Mouse (Mus musculus): ENCODE measurements around the gene Eml3. TPM values are rescaled to one million over a fixed set of nuclear protein-coding genes. Genes with fewer than 3 reads are reported as not detected.

Eml3 gene
- polyA plus RNA-seq (2014; fragmentation: Nextera tagmentation; extraction: Ambion mirVana) = 18.2 and 20.4 TPM in 2 replicates

- H3K9me3 ChIP-seq (ENCODE audit: control insufficient read depth, low read length) = no peaks in the 10 kb centered on the region
- no peaks in the 10 kb centered on the region for H3K27me3 ChIP-seq (replicated peaks; ENCODE audit: control insufficient read depth, insufficient read depth, low read length)
- H3K27ac ChIP-seq (replicated peaks; ENCODE audit: low read depth, low read length) = peak within 1 kb of the TSS; percentile 65
- H3K36me3 ChIP-seq (ENCODE audit: control insufficient read depth, insufficient read depth, low read length) = peaks cover 57% of the 10 kb centered on the region
- peak within 1 kb of the TSS; percentile 78 for H3K4me2 ChIP-seq (ENCODE audit: low read depth, low read length)
- H3K9ac ChIP-seq (ENCODE audit: low read depth, low read length) = peak within 1 kb of the TSS; percentile 86
- peak; percentile 81 for DNase-seq (ENCODE audit: low spot score)
- no peaks in the 10 kb centered on the region for H3K4me1 ChIP-seq (ENCODE audit: control insufficient read depth, insufficient read depth, low read length)
- WGBS = under 1% methylated on average over 29 of the region's 74 CpGs
- H3K4me3 ChIP-seq (ENCODE audit: low read depth, low read length) = peak within 1 kb of the TSS; percentile 80
- ATAC-seq (ENCODE audit: low read depth) = peak; percentile 78
Measured at GRCm38 (mm10) chr19:8929224-8930088, at the start of gene Eml3, which contains the start of gene Rom1. Eml3 (plus strand) TSS chr19:8929552. Rom1 (minus strand) TSS chr19:8929356.

GRCm38 (mm10) chr19:8880311-8881033 lies 48.9 kb upstream of the Eml3 start, which contains the start of gene Uqcc3:
Uqcc3 (minus strand) TSS chr19:8880923.
- H3K9ac ChIP-seq (ENCODE audit: low read depth, low read length) = peak within 1 kb of the TSS; percentile 74

GRCm38 (mm10) chr19:8881034-8881392 lies 48.3 kb upstream of the Eml3 start:
- peak overlapping the region; percentile 77 for H3K4me2 ChIP-seq (ENCODE audit: low read depth, low read length)
- DNase-seq (ENCODE audit: low spot score) (no peak), ATAC-seq (ENCODE audit: low read depth) (peak; percentile 12; the same call in 1 of the 2 replicates)
- H3K27ac ChIP-seq (replicated peaks; ENCODE audit: low read depth, low read length) = no peak overlapping the region
- H3K9me3 ChIP-seq (ENCODE audit: control insufficient read depth, low read length) = no peaks in the 10 kb centered on the region
- H3K27me3 ChIP-seq (replicated peaks; ENCODE audit: control insufficient read depth, insufficient read depth, low read length) = no peaks in the 10 kb centered on the region
- H3K4me3 ChIP-seq (ENCODE audit: low read depth, low read length) = peak overlapping the region; percentile 60
- peaks cover 7% of the 10 kb centered on the region; the same call in 1 of the 2 replicates for H3K4me1 ChIP-seq (ENCODE audit: control insufficient read depth, insufficient read depth, low read length)
- H3K36me3 ChIP-seq (ENCODE audit: control insufficient read depth, insufficient read depth, low read length) = peaks cover 11% of the 10 kb centered on the region
- peak overlapping the region; percentile 74 for H3K9ac ChIP-seq (ENCODE audit: low read depth, low read length)
- WGBS = 8% methylated on average over 3 of the region's 3 CpGs

More at GRCm38 (mm10) chr19:8880311-8881033, 48.9 kb upstream of the Eml3 start, which contains the start of gene Uqcc3:
- peaks cover 7% of the 10 kb centered on the region; the same call in 1 of the 2 replicates for H3K4me1 ChIP-seq (ENCODE audit: control insufficient read depth, insufficient read depth, low read length)
- peaks cover 16% of the 10 kb centered on the region for H3K36me3 ChIP-seq (ENCODE audit: control insufficient read depth, insufficient read depth, low read length)
- WGBS = under 1% methylated on average over 42 of the region's 42 CpGs
- peak within 1 kb of the TSS; percentile 60 for H3K4me3 ChIP-seq (ENCODE audit: low read depth, low read length)
- ATAC-seq (ENCODE audit: low read depth) = peak; percentile 98
- peak within 1 kb of the TSS; percentile 77 for H3K4me2 ChIP-seq (ENCODE audit: low read depth, low read length)
- H3K9me3 ChIP-seq (ENCODE audit: control insufficient read depth, low read length) = no peaks in the 10 kb centered on the region
- H3K27ac ChIP-seq (replicated peaks; ENCODE audit: low read depth, low read length) = peak within 1 kb of the TSS; percentile 67
- no peaks in the 10 kb centered on the region for H3K27me3 ChIP-seq (replicated peaks; ENCODE audit: control insufficient read depth, insufficient read depth, low read length)
- peak; percentile 96 for DNase-seq (ENCODE audit: low spot score)

- WGBS = 75% methylated on average over 3 of the region's 3 CpGs
- H3K4me1 ChIP-seq (ENCODE audit: control insufficient read depth, insufficient read depth, low read length) = peaks cover 14% of the 10 kb centered on the region
- no peaks in the 10 kb centered on the region for H3K27me3 ChIP-seq (replicated peaks; ENCODE audit: control insufficient read depth, insufficient read depth, low read length)
- no peak for ATAC-seq (ENCODE audit: low read depth)
- no peak for DNase-seq (ENCODE audit: low spot score)
- H3K4me2 ChIP-seq (ENCODE audit: low read depth, low read length) = no peak within 1 kb of the TSS
- no peak within 1 kb of the TSS for H3K4me3 ChIP-seq (ENCODE audit: low read depth, low read length)
- no peaks in the 10 kb centered on the region for H3K36me3 ChIP-seq (ENCODE audit: control insufficient read depth, insufficient read depth, low read length)
- no peak within 1 kb of the TSS for H3K27ac ChIP-seq (replicated peaks; ENCODE audit: low read depth, low read length)
- no peak within 1 kb of the TSS for H3K9ac ChIP-seq (ENCODE audit: low read depth, low read length)
- no peaks in the 10 kb centered on the region for H3K9me3 ChIP-seq (ENCODE audit: control insufficient read depth, low read length)
Measured at GRCm38 (mm10) chr19:8883616-8884015, 45.7 kb upstream of the Eml3 start, which contains the start of the genes Lbhd1 and Gm49403. Lbhd1 (plus strand) TSS chr19:8883732. Gm49403 (plus strand) TSS chr19:8883930.

GRCm38 (mm10) chr19:8886916-8887584 lies 42.3 kb upstream of the Eml3 start:
- H3K27ac ChIP-seq (replicated peaks; ENCODE audit: low read depth, low read length) = peak overlapping the region; percentile 75; the same call in 1 of the 2 replicates
- no peak overlapping the region for H3K9ac ChIP-seq (ENCODE audit: low read depth, low read length)

GRCm38 (mm10) chr19:8887585-8888463 lies 41.5 kb upstream of the Eml3 start:
- 16% methylated on average over 19 of the region's 19 CpGs for WGBS
- peak; percentile 8 for DNase-seq (ENCODE audit: low spot score)
- H3K4me1 ChIP-seq (ENCODE audit: control insufficient read depth, insufficient read depth, low read length) = peaks cover 7% of the 10 kb centered on the region
- H3K27ac ChIP-seq (replicated peaks; ENCODE audit: low read depth, low read length) = peak overlapping the region; percentile 75
- no peak for ATAC-seq (ENCODE audit: low read depth)
- peak overlapping the region; percentile 92 for H3K9ac ChIP-seq (ENCODE audit: low read depth, low read length)
- peak overlapping the region; percentile 82 for H3K4me2 ChIP-seq (ENCODE audit: low read depth, low read length)
- H3K9me3 ChIP-seq (ENCODE audit: control insufficient read depth, low read length) = no peaks in the 10 kb centered on the region
- peak overlapping the region; percentile 70 for H3K4me3 ChIP-seq (ENCODE audit: low read depth, low read length)
- no peaks in the 10 kb centered on the region for H3K27me3 ChIP-seq (replicated peaks; ENCODE audit: control insufficient read depth, insufficient read depth, low read length)
- peaks cover 14% of the 10 kb centered on the region for H3K36me3 ChIP-seq (ENCODE audit: control insufficient read depth, insufficient read depth, low read length)

More at GRCm38 (mm10) chr19:8886916-8887584, 42.3 kb upstream of the Eml3 start:
- peaks cover 14% of the 10 kb centered on the region for H3K36me3 ChIP-seq (ENCODE audit: control insufficient read depth, insufficient read depth, low read length)
- H3K27me3 ChIP-seq (replicated peaks; ENCODE audit: control insufficient read depth, insufficient read depth, low read length) = no peaks in the 10 kb centered on the region
- WGBS = 50% methylated on average over 1 of the region's 1 CpGs
- H3K4me1 ChIP-seq (ENCODE audit: control insufficient read depth, insufficient read depth, low read length) = peaks cover 7% of the 10 kb centered on the region
- DNase-seq (ENCODE audit: low spot score) (peak; percentile 19), ATAC-seq (ENCODE audit: low read depth) (no peak)
- peak overlapping the region; percentile 70 for H3K4me3 ChIP-seq (ENCODE audit: low read depth, low read length)
- H3K4me2 ChIP-seq (ENCODE audit: low read depth, low read length) = peak overlapping the region; percentile 82
- H3K9me3 ChIP-seq (ENCODE audit: control insufficient read depth, low read length) = no peaks in the 10 kb centered on the region

GRCm38 (mm10) chr19:8888511-8889385 lies 40.6 kb upstream of the Eml3 start, which contains the start of the genes 1810009A15Rik and Gm49416:
1810009A15Rik (plus strand) TSS chr19:8888853.
Gm49416 (plus strand) TSS chr19:8888926.
- H3K36me3 ChIP-seq (ENCODE audit: control insufficient read depth, insufficient read depth, low read length) = peaks cover 14% of the 10 kb centered on the region
- peak; percentile 99 for DNase-seq (ENCODE audit: low spot score)
- peak within 1 kb of the TSS; percentile 92 for H3K9ac ChIP-seq (ENCODE audit: low read depth, low read length)
- no peaks in the 10 kb centered on the region for H3K27me3 ChIP-seq (replicated peaks; ENCODE audit: control insufficient read depth, insufficient read depth, low read length)
- H3K4me1 ChIP-seq (ENCODE audit: control insufficient read depth, insufficient read depth, low read length) = peaks cover 7% of the 10 kb centered on the region
- H3K4me3 ChIP-seq (ENCODE audit: low read depth, low read length) = peak within 1 kb of the TSS; percentile 70
- H3K9me3 ChIP-seq (ENCODE audit: control insufficient read depth, low read length) = no peaks in the 10 kb centered on the region
- WGBS = under 1% methylated on average over 58 of the region's 58 CpGs
- H3K4me2 ChIP-seq (ENCODE audit: low read depth, low read length) = peak within 1 kb of the TSS; percentile 82
- peak within 1 kb of the TSS; percentile 75 for H3K27ac ChIP-seq (replicated peaks; ENCODE audit: low read depth, low read length)
- ATAC-seq (ENCODE audit: low read depth) = peak; percentile 95

All from embryonic facial prominence, embryonic 14.5 days (tissue).